Mouse (Mus musculus) hindbrain, embryonic 10.5 days (tissue): Measurements from ENCODE around the gene Trdmt1. TPM values are rescaled to one million over a fixed set of nuclear protein-coding genes. Genes with fewer than 3 reads are reported as not detected.
"Not testable (repeated sequence)": the region's sequence is repeated elsewhere in the genome, so short reads cannot be mapped to it uniquely, and the experiment has no call there.

ENCODE experiments used
- DNase-seq: peaks from one replicate; pipeline ENCODE4 v3.0.0-alpha.2; 2017; ENCODE audit warnings: low spot score
- H3K27ac ChIP-seq: fragments of 300-500 bp; sonication (generic); 2 replicates; pipeline ENCODE4 v1.5.1; 2016; ENCODE audit warnings: mild to moderate bottlenecking, moderate library complexity
- H3K27me3 ChIP-seq: fragments of 300-500 bp; sonication (generic); 2 replicates; pipeline ENCODE4 v1.6.1; 2016; ENCODE audit warnings: mild to moderate bottlenecking; ENCODE audit not compliant: poor library complexity, insufficient read depth, severe bottlenecking
- H3K36me3 ChIP-seq: fragments of 300-500 bp; sonication (generic); 2 replicates; pipeline ENCODE4 v1.6.1; 2016; ENCODE audit warnings: mild to moderate bottlenecking, moderate library complexity
- H3K4me1 ChIP-seq: fragments of 300-500 bp; sonication (generic); replicated peaks from 2 replicates; pipeline ENCODE4 v1.6.1; 2016; ENCODE audit warnings: mild to moderate bottlenecking
- H3K4me3 ChIP-seq: fragments of 300-500 bp; sonication (generic); 2 replicates; pipeline ENCODE4 v1.5.1; 2016; ENCODE audit warnings: mild to moderate bottlenecking, moderate library complexity
- H3K9me3 ChIP-seq: fragments of 300-500 bp; sonication (generic); 2 replicates; pipeline ENCODE4 v1.6.1; 2016; ENCODE audit warnings: mild to moderate bottlenecking, moderate library complexity
- WGBS: fragments of 180-500 bp; shearing (Covaris S2); methylation state at CpG from one replicate; pipeline ENCODE4 v1.1.7; 2016; 5-methylcytosine and 5-hydroxymethylcytosine counted together
- polyA plus RNA-seq: library from polyadenylated mRNA; unstranded; fragments of >200 nt; fragmentation: Nextera tagmentation; extraction: Ambion mirVana; gene quantifications from 2 replicates; pipeline ENCODE4 v1.2.1, GENCODE M21; 2016

The Trdmt1 gene
- polyA plus RNA-seq: 8.4 and 8.7 TPM in 2 replicates

- peak; percentile 93 for DNase-seq
- H3K9me3 ChIP-seq: no peaks in the 10 kb centered on the region
- H3K27me3 ChIP-seq: no peaks in the 10 kb centered on the region
- H3K4me3 ChIP-seq: peak within 1 kb of the TSS; percentile 68
- peak within 1 kb of the TSS; percentile 98 for H3K27ac ChIP-seq
- no peaks in the 10 kb centered on the region for H3K36me3 ChIP-seq
- under 1% methylated on average over 39 of the region's 39 CpGs for WGBS
- peaks cover 29% of the 10 kb centered on the region for H3K4me1 ChIP-seq
Observed at GRCm38 (mm10) chr2:13544193-13544824, at the start of gene Trdmt1. TSS of gene Trdmt1 (minus strand) at chr2:13544668.

GRCm38 (mm10) chr2:13593328-13593727 is 48.9 kb upstream of the Trdmt1 start:
- H3K36me3 ChIP-seq: no peaks in the 10 kb centered on the region
- no peaks in the 10 kb centered on the region for H3K4me1 ChIP-seq
- DNase-seq: no peak
- no peaks in the 10 kb centered on the region for H3K27me3 ChIP-seq
- no peaks in the 10 kb centered on the region for H3K9me3 ChIP-seq
- no peak overlapping the region for H3K4me3 ChIP-seq
- no peak overlapping the region for H3K27ac ChIP-seq
- 85% methylated on average over 4 of the region's 4 CpGs for whole genome bisulfite sequencing

- H3K9me3 ChIP-seq, DNase-seq, H3K27ac ChIP-seq: not testable (repeated sequence)
Observed at GRCm38 (mm10) chr2:13583746-13584145, 39.3 kb upstream of the Trdmt1 start.

GRCm38 (mm10) chr2:13582184-13582583 is 37.7 kb upstream of the Trdmt1 start:
- peaks cover 64% of the 10 kb centered on the region for H3K36me3 ChIP-seq
- DNase-seq: no peak
- WGBS: 92% methylated on average over 3 of the region's 3 CpGs

More at GRCm38 (mm10) chr2:13583746-13584145, 39.3 kb upstream of the Trdmt1 start:
- not testable (repeated sequence) for H3K27me3 ChIP-seq, H3K4me3 ChIP-seq, H3K4me1 ChIP-seq
- peaks cover 50% of the 10 kb centered on the region for H3K36me3 ChIP-seq

GRCm38 (mm10) chr2:13579991-13580390 is 35.5 kb upstream of the Trdmt1 start:
- Histone ChIP-seq H3K36me3 (peaks cover 77% of the 10 kb centered on the region), H3K4me1 (peaks cover 22% of the 10 kb centered on the region), H3K9me3 (no peaks in the 10 kb centered on the region), H3K27ac (no peak overlapping the region), H3K27me3 (no peaks in the 10 kb centered on the region), H3K4me3 (no peak overlapping the region)
- DNase-seq: peak; percentile 22
- 70% methylated on average over 11 of the region's 11 CpGs for WGBS

More at GRCm38 (mm10) chr2:13582184-13582583, 37.7 kb upstream of the Trdmt1 start:
- H3K27me3 ChIP-seq: no peaks in the 10 kb centered on the region
- H3K4me1 ChIP-seq: peaks cover 13% of the 10 kb centered on the region
- no peak overlapping the region for H3K4me3 ChIP-seq
- no peak overlapping the region for H3K27ac ChIP-seq
- H3K9me3 ChIP-seq: no peaks in the 10 kb centered on the region

GRCm38 (mm10) chr2:13579315-13579714 is 34.8 kb upstream of the Trdmt1 start:
- Histone ChIP-seq H3K9me3 (no peaks in the 10 kb centered on the region), H3K27me3 (no peaks in the 10 kb centered on the region), H3K4me3 (no peak overlapping the region), H3K4me1 (peaks cover 22% of the 10 kb centered on the region), H3K27ac (no peak overlapping the region), H3K36me3 (peaks cover 77% of the 10 kb centered on the region)
- WGBS: 96% methylated on average over 8 of the region's 8 CpGs
- no peak for DNase-seq

- 73% methylated on average over 14 of the region's 14 CpGs for WGBS
- H3K36me3 ChIP-seq: peaks cover 76% of the 10 kb centered on the region
- H3K27ac ChIP-seq: no peak overlapping the region
- H3K27me3 ChIP-seq: no peaks in the 10 kb centered on the region
- no peaks in the 10 kb centered on the region for H3K9me3 ChIP-seq
- H3K4me3 ChIP-seq: peak overlapping the region; percentile 10; the same call in 1 of the 2 replicates
- DNase-seq: no peak
- H3K4me1 ChIP-seq: peaks cover 22% of the 10 kb centered on the region
Observed at GRCm38 (mm10) chr2:13578473-13579152, 34.1 kb upstream of the Trdmt1 start.

GRCm38 (mm10) chr2:13577399-13577798 is 32.9 kb upstream of the Trdmt1 start:
- Histone ChIP-seq H3K36me3 (peaks cover 64% of the 10 kb centered on the region), H3K9me3 (no peaks in the 10 kb centered on the region), H3K4me1 (peaks cover 32% of the 10 kb centered on the region), H3K27ac (no peak overlapping the region), H3K4me3 (peak overlapping the region; percentile 96), H3K27me3 (no peaks in the 10 kb centered on the region)
- no peak for DNase-seq
- 97% methylated on average over 1 of the region's 1 CpGs for WGBS

GRCm38 (mm10) chr2:13575926-13576325 is 31.5 kb upstream of the Trdmt1 start:
- peak; percentile 69 for DNase-seq
- Histone ChIP-seq H3K4me1 (peaks cover 46% of the 10 kb centered on the region), H3K27me3 (no peaks in the 10 kb centered on the region), H3K4me3 (peak overlapping the region; percentile 96), H3K27ac (peak overlapping the region; percentile 98), H3K36me3 (peaks cover 49% of the 10 kb centered on the region), H3K9me3 (no peaks in the 10 kb centered on the region)
- WGBS: 16% methylated on average over 6 of the region's 6 CpGs

- Histone ChIP-seq H3K4me3 (peak overlapping the region; percentile 96), H3K27me3 (no peaks in the 10 kb centered on the region), H3K36me3 (peaks cover 43% of the 10 kb centered on the region), H3K27ac (peak overlapping the region; percentile 98), H3K9me3 (no peaks in the 10 kb centered on the region), H3K4me1 (peaks cover 46% of the 10 kb centered on the region)
- 2% methylated on average over 13 of the region's 13 CpGs for WGBS
- peak; percentile 83 for DNase-seq
Observed at GRCm38 (mm10) chr2:13575287-13575801, 30.9 kb upstream of the Trdmt1 start.

- Histone ChIP-seq H3K4me3 (peak overlapping the region; percentile 96), H3K27ac (peak overlapping the region; percentile 98), H3K4me1 (peaks cover 46% of the 10 kb centered on the region), H3K36me3 (peaks cover 38% of the 10 kb centered on the region), H3K27me3 (no peaks in the 10 kb centered on the region), H3K9me3 (no peaks in the 10 kb centered on the region)
- no peak for DNase-seq
- WGBS: under 1% methylated on average over 21 of the region's 21 CpGs
Observed at GRCm38 (mm10) chr2:13574801-13575150, 30.3 kb upstream of the Trdmt1 start.

- H3K4me3 ChIP-seq: peak overlapping the region; percentile 96
- H3K27ac ChIP-seq: peak overlapping the region; percentile 98
- peaks cover 32% of the 10 kb centered on the region for H3K36me3 ChIP-seq
- peaks cover 46% of the 10 kb centered on the region for H3K4me1 ChIP-seq
- H3K27me3 ChIP-seq: no peaks in the 10 kb centered on the region
- H3K9me3 ChIP-seq: no peaks in the 10 kb centered on the region
- DNase-seq: peak; percentile 94
- under 1% methylated on average over 46 of the region's 46 CpGs for WGBS
Observed at GRCm38 (mm10) chr2:13574066-13574800, 29.8 kb upstream of the Trdmt1 start.
